Mouse (Mus musculus): ENCODE data around the gene Mrps23.
A peak's percentile ranks its signal among the peaks of the same experiment; 100 is the strongest.

The Mrps23 gene

DNA sequence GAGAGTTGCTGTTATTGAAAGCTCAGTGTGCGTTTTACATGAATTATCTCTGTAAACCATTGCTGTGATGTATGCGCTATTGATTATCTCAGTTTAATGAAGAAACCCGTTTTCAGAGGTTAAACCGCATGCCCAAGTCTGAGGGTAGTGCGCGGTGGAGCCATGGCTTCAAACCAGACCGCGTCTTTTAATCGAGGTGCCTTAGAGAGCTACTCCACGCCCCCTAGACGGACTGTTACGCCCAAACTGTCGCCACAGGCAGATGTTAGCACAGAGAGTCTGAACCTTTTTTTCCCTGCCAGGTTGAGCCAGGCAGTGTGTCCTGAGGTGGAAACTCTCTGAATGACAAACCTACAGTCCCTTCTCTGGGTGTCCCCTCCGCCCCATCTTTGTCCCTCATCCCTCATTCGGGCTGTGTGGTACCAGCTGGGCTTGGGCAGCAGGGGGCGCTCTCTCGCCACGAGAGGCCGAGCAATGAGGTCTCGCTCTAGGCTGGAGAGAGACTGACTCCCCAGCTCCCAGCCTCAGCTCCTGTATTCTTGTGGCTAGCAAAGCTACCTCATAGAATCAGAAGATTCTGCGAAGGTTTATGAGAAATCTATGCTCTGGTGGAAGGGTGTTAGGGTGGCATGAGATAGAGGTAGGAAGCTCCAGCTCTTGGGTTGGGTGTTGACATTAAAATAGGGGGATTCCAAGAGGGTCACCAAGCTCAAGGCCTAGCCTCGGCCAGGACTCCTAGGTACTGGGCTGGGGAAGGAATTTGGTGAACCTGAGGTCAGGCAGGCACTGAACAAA lies 48.0 kb downstream of the Mrps23 start:
- peak; percentile 90 for DNase-seq

DNA sequence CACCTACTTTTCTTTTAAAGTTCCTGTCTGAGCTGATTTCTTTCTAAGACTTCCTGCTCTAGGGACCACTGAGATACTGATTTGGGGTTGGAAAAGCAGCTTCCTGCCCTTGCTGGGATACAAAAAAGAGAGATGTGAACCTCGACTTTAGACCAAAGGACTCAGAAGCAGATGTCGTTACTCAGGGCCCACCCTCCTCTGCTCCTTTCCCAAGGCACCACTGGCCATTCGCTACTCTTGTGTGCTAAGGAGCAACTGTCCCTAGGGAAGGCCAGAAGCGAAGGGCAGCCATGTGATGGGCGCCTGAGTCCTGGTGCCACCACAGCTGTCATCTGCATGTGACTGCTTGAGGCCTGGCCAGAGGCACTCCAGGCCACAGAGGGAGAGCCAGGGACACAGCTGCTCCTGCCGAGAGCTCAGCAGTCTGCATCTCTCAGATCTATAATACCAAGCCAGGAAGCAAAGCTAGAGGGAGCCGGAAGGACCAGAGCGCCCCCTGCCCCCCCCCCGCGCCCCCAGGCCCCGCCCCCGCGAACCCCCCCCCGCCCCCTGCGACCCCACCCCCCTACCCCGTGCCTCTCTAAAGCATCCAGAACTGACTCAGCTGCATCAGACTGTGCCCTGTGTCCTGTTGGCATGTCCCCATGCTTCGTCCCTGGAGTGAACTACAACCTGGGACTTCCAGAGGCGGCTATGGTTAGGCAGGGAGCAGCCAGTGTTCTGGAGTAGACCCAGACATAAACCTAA lies 48.8 kb downstream of the Mrps23 start:
- no peak for DNase-seq

DNA sequence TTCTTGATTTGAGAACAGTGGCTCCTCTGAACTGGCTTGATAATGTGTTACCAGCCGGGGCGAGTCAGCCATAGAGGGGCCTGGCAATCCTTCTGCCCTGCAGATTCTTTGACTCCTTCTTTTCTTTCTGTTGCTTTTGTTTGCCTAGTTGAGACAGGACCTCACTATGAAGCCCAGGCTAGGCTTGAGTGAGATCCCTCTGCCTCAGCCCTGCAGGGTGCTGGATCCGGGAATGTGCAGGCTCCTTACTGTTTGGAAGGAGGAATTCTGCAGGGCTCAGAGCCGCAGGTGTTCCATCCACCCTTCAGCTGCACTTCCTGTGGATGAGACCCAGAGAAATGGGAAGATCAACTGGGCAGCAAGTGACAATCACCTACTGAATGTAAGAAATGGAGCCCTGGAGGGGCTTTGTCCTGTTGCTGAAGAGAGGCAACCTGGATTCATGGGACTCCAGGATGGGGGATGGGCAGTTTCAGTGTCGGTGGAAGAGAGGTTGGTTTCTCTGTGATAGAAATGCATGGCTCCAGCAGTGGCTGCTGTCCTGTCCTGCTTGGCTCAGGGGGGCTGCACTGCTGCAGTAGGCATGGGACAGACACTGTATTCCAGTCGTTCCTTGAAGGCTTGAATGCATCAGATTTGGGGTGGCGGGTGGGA lies 49.5 kb downstream of the Mrps23 start:
- no peak for DNase-seq

DNA sequence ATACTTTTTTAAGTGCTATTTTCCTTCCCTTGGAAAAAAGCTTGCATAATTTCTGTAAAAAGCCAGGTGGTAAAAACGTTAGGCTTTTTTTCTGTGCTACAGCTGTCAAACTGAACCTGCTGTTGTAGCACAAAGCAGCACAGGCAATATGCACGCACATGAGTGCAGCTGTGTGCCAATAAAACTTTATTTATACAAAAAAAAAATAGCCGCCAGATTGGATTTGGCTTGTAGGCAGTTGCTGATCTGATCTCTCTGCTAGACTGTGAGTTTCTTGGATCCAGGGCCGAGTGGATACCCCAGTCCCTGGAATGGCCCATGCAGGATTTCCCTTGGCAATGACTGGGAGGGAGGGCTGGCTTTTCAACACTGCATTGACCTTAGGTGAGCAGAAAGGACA lies 53.5 kb downstream of the Mrps23 start:
- DNase-seq: no peak

DNA sequence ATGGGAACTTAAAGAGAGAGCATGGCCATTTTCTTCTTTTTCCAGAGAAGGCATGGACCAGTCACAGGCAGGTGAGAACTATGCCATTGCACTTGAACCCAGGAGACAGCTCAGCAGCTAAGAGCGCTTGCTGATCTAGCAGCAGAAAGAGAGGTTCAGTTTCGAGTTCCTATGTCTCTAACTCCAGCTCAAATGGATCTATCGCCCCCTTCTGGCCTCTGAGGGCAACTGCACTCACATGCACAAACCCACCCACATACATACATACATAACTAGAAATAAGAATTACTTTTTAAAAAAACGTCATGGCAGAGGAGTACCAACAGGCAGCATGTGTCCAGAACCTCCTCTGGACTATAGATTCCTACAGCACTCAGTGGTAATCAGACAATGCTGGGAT lies 54.0 kb downstream of the Mrps23 start:
- DNase-seq: no peak

DNA sequence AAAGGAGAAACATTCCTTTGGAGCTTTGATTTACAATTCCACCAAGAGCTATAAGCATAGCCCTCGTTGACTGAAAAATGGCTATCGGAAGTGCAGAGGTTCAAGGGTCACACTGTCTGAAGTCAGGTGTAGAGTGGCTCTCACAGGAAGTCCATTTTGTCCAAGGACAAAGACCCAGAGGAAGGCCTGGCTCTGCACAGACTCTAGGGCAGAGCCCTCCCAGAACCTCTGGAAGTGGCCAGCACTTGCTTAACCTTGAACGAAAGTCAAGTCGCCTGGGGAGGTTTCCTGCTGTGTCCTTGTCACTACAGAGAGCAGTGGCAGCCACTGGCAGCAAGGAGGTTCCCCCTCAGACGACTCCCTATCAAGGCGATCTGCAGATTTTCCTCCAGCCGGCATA lies 56.3 kb downstream of the Mrps23 start:
- DNase-seq: no peak
